Mouse (Mus musculus) liver, adult 2 months (tissue): ENCODE measurements around the gene Rhoa. TPM values are rescaled to one million over a fixed set of nuclear protein-coding genes. Genes with fewer than 3 reads are reported as not detected.
A peak's percentile ranks its signal among the peaks of the same experiment; 100 is the strongest.
"Not testable (repeated sequence)": the region's sequence is repeated elsewhere in the genome, so short reads cannot be mapped to it uniquely, and the experiment has no call there.

Source experiments
- DNase-seq: peaks from one replicate; pipeline ENCODE4 v3.0.0-alpha.2; 2011; ENCODE audit warnings: low read depth, low spot score; ENCODE audit errors: extremely low read depth
- H3K27ac ChIP-seq: fragments of 200-500 bp; replicated peaks from 2 replicates; pipeline ENCODE4 v1.5.1; 2012; ENCODE audit warnings: low read depth, mild to moderate bottlenecking, control low read depth, inconsistent platforms, low read length; ENCODE audit not compliant: insufficient read depth
- H3K27me3 ChIP-seq: fragments of 200-500 bp; 2 replicates; pipeline ENCODE4 v1.6.1; 2012; ENCODE audit warnings: mild to moderate bottlenecking, moderate library complexity, low read length, inconsistent platforms; ENCODE audit not compliant: control insufficient read depth, insufficient read depth
- H3K36me3 ChIP-seq: fragments of 200-500 bp; 2 replicates; pipeline ENCODE4 v1.6.1; 2012; ENCODE audit warnings: low read length, inconsistent platforms; ENCODE audit not compliant: control insufficient read depth, insufficient read depth
- H3K4me1 ChIP-seq: fragments of 200-500 bp; 2 replicates; pipeline ENCODE4 v1.6.1; 2011; ENCODE audit warnings: low read length; ENCODE audit not compliant: control insufficient read depth, insufficient read depth
- H3K4me3 ChIP-seq: fragments of 200-500 bp; 2 replicates; pipeline ENCODE4 v1.5.1; 2011; ENCODE audit warnings: low read depth, mild to moderate bottlenecking, control low read depth, low read length, moderate library complexity; ENCODE audit not compliant: insufficient read depth
- H3K79me2 ChIP-seq: fragments of 200-500 bp; 2 replicates; pipeline ENCODE4 v1.6.1; 2012; ENCODE audit warnings: inconsistent platforms, mild to moderate bottlenecking, low read length, moderate library complexity; ENCODE audit not compliant: control insufficient read depth, insufficient read depth
- H3K9ac ChIP-seq: fragments of 200-500 bp; 2 replicates; pipeline ENCODE4 v1.6.1; 2012; ENCODE audit warnings: low read depth, mild to moderate bottlenecking, control low read depth, inconsistent platforms, low read length
- CTCF ChIP-seq: fragments of 200-500 bp; IDR thresholded peaks from 2 replicates; pipeline ENCODE4 v1.5.1; 2011; ENCODE audit warnings: low read depth, low read length, control low read depth
- POLR2A ChIP-seq: fragments of 200-500 bp; IDR thresholded peaks from 2 replicates; pipeline ENCODE4 v1.6.1; 2011; ENCODE audit warnings: low read length, control low read depth; ENCODE audit not compliant: insufficient read depth; ENCODE audit errors: extremely low read depth
- WGBS: fragments of 180-500 bp; shearing (Covaris S2); methylation state at CpG from one replicate; pipeline ENCODE4 v1.1.7; 2018; 5-methylcytosine and 5-hydroxymethylcytosine counted together
- polyA plus RNA-seq: library from polyadenylated mRNA; depleted of rRNA; stranded (reverse); fragments of >200 nt; gene quantifications from 2 replicates; pipeline ENCODE4 v1.2.3, GENCODE M21; 2012
- total RNA-seq: library from RNA; depleted of rRNA; stranded (reverse); fragments of >200 nt; gene quantifications from 2 replicates; pipeline ENCODE4 v1.2.3, GENCODE M21; 2014

The Rhoa gene
- total and polyA plus RNA-seq, 2 experiments = 64.7 to 123 TPM

DNA sequence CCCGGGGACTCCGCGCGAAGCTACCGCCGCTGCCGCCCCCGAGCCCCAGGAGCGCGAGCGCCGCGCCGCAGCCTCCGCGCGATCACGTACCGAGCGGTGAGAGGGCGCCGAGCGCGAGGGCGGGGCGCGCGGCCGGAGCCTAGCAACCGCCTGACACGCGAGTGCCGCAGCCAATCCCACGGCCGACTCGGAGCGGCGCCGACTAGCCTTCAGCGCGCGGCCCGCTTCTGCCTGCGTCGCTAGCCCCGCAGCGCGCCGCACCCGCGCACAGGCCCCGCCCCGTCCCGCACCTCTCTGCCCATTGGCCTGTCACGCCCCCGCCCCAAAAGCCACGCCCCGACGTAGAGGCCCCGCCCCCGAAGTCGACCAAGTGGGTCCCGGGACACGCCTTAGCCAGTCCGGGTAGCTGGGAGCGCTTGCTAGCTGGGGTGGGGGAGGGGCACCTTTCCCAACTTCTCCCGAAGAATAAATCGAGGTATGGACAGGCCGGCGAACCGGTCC is 42.2 kb upstream of the Rhoa start, which contains the start of gene Dag1:
Gene Dag1, minus strand, starts transcription at position 269 of the 501 bp plus-strand sequence.
- TF ChIP-seq POLR2A = peak; percentile 87
- TF ChIP-seq CTCF = no peak
- Histone ChIP-seq H3K27me3 (no peaks in the 10 kb centered on the region), H3K79me2 (peaks cover 32% of the 10 kb centered on the region), H3K36me3 (no peaks in the 10 kb centered on the region), H3K9ac (peak within 1 kb of the TSS; percentile 94), H3K4me3 (peak within 1 kb of the TSS; percentile 73), H3K4me1 (peaks cover 14% of the 10 kb centered on the region), H3K27ac (peak within 1 kb of the TSS; percentile 94)
- peak; percentile 76 for DNase-seq
- 1% methylated on average over 68 of the region's 71 CpGs for WGBS

DNA sequence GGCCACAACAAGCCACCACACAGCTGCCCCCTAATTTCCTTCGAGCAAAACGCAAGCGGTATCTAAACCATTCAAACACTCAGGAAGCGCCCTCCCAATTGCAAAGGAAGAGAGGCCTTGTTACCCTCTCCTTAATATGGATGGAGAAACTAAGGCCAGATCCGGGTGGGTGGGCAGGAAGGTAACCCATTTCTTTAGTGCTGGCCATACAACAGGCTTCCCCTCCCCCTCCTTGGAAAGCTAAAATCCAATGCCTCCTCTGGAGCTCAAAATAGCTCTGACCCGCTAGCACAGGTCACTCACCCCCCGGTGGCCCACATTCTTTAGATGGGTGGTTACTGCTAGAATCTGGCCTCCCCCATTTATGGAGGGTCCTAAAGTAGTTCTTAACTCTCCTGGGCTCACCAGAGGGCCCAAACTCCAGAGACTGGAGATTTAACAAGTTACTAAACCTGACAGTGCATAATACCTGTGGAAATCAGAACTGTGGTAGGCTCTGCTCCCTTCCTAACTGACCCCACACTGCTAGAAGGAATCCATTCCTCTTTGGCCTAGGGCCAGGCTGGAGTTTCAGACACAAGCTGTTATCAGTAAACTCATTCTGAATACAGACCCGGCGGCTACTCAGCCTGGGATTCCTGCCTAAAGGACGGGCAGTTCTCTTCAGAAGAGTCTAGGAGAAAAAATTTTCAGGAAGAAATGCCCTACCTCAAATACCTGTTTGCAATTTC is 41.6 kb upstream of the Rhoa start:
- WGBS = 4% methylated on average over 10 of the region's 10 CpGs

DNA sequence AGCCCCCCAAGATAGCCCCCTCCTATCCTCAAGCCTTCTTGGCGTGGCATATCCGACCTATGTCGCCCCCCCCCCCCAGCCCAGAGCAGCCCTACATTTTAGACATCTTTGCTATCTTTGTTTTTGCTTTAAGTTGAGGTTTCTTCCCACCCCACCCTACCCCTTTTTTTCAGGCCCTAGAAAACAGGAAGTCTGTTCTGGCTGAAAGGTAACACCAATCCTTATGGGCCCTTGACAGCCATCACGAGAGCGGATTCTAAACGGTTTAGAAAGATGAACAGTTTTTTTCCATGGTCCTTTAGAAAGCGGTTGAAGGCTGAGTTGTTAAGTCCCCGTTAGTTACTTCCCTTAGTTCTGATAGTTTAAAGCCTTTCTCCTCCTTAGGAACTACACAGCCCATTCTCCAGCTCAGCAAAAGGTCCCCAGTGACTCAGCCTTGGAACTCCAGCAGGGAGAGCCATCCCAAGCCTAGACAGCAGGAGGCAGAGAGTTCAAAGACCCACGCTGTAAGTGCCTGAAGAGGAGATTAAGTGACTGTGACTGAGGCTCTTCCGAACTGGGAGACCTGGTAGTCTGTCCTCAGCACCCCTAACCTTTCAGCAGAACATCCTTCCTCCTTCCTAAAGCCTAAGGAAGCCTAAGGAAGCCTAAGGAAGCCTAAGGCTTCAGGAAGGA is 39.5 kb upstream of the Rhoa start:
- TF ChIP-seq POLR2A (no peak), CTCF (no peak)
- no peaks in the 10 kb centered on the region for H3K36me3 ChIP-seq
- H3K27me3 ChIP-seq = no peaks in the 10 kb centered on the region
- DNase-seq = no peak
- H3K27ac ChIP-seq = no peak overlapping the region
- H3K4me1 ChIP-seq = peaks cover 12% of the 10 kb centered on the region
- no peak overlapping the region for H3K9ac ChIP-seq
- WGBS = 91% methylated on average over 10 of the region's 10 CpGs
- no peak overlapping the region for H3K4me3 ChIP-seq
- peaks cover 12% of the 10 kb centered on the region; the same call in 1 of the 2 replicates for H3K79me2 ChIP-seq

More for the DNA sequence above, 41.6 kb upstream of the Rhoa start:
- peak overlapping the region; percentile 73 for H3K4me3 ChIP-seq
- H3K36me3 ChIP-seq = no peaks in the 10 kb centered on the region
- H3K27me3 ChIP-seq = no peaks in the 10 kb centered on the region
- H3K9ac ChIP-seq = peak overlapping the region; percentile 72
- peaks cover 26% of the 10 kb centered on the region for H3K79me2 ChIP-seq
- TF ChIP-seq POLR2A = no peak
- TF ChIP-seq CTCF = no peak
- H3K4me1 ChIP-seq = peaks cover 14% of the 10 kb centered on the region
- peak overlapping the region; percentile 94 for H3K27ac ChIP-seq
- DNase-seq = peak; percentile 61

DNA sequence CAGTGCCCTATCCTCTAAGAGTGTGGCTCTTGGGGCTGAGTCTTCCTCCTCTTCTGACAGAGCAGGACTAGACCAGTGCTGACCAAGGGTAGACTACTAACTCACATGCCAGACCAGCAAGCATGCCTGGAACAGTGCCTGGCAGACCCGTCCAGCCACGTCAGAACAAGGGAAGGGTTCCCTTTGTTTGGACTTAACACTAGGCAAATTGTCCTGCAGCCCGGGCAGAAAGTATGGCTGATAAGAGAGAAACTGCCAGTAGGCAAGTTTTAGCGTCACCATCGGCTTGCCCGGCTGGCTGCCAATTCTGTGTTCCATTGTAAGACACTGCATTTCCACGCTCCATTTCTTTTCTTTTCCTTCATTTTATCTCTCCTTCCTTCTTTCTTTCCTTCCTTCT is 38.2 kb upstream of the Rhoa start:
- H3K4me1 ChIP-seq = peaks cover 7% of the 10 kb centered on the region
- DNase-seq = peak; percentile 55
- no peaks in the 10 kb centered on the region for H3K27me3 ChIP-seq
- H3K36me3 ChIP-seq = no peaks in the 10 kb centered on the region
- 0 out of 2 replicates have a peak overlapping the region, but pooled peaks have one; percentile 1 for H3K27ac ChIP-seq
- WGBS = 53% methylated on average over 7 of the region's 7 CpGs
- H3K79me2 ChIP-seq = peaks cover under 1% of the 10 kb centered on the region; the same call in 1 of the 2 replicates
- no peak overlapping the region for H3K9ac ChIP-seq
- TF ChIP-seq POLR2A (no peak), CTCF (no peak)
- H3K4me3 ChIP-seq = no peak overlapping the region

DNA sequence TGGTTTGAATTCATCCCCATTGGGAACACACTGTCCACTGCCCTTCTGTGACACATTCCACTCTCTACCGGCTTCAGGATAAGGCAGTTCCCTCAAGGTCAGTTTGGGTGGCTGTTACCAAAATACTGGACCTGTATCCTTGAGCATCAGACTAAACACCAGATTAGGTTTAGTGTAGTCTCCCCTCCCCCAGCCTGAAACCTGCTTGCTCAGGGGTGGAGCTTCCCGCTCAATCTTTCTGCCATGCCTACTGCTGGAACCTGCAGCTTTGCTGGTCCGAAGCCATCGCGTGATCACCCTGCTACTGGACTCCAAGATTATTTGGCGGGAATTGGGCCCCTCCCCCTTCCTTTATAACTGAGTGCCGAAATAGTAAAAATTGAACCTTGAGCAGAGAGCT is 37.2 kb upstream of the Rhoa start:
- peak; percentile 56 for DNase-seq
- WGBS = 38% methylated on average over 7 of the region's 7 CpGs

More for the DNA sequence above, 37.2 kb upstream of the Rhoa start:
- H3K4me1 ChIP-seq, H3K36me3 ChIP-seq, H3K27ac ChIP-seq, H3K79me2 ChIP-seq, H3K4me3 ChIP-seq, H3K27me3 ChIP-seq, H3K9ac ChIP-seq: not testable (repeated sequence)
